Mouse (Mus musculus): ENCODE measurements at regions not wholly inside any gene's neighbourhood (a gene's known extent, or its start where the extent isn't known, plus 50 kb on each side); places are given as distances from the start of the nearest gene placed in this dataset.

GRCm38 (mm10) chr1:105082823-105083550 is 273.5 kb downstream of the Rnf152 start:
- no peak for ATAC-seq (replicated peaks; ENCODE audit: low read depth, poor library complexity, severe bottlenecking)

GRCm38 (mm10) chr1:105081942-105082341 is 274.6 kb downstream of the Rnf152 start:
- no peak for ATAC-seq (replicated peaks; ENCODE audit: low read depth, poor library complexity, severe bottlenecking)

- ATAC-seq (replicated peaks; ENCODE audit: low read depth, poor library complexity, severe bottlenecking), result no peak
Measured at GRCm38 (mm10) chr1:105079437-105079836, 277.1 kb downstream of the Rnf152 start.

GRCm38 (mm10) chr1:105075728-105076127 is 280.8 kb downstream of the Rnf152 start:
- ATAC-seq (replicated peaks; ENCODE audit: low read depth, poor library complexity, severe bottlenecking), result no peak

GRCm38 (mm10) chr1:105074326-105074725 is 282.2 kb downstream of the Rnf152 start:
- ATAC-seq (replicated peaks; ENCODE audit: low read depth, poor library complexity, severe bottlenecking), result no peak

- ATAC-seq (replicated peaks; ENCODE audit: low read depth, poor library complexity, severe bottlenecking), result no peak
Measured at GRCm38 (mm10) chr1:105070661-105071455, 285.7 kb downstream of the Rnf152 start.

GRCm38 (mm10) chr1:105067902-105068301 is 288.6 kb downstream of the Rnf152 start:
- ATAC-seq (replicated peaks; ENCODE audit: low read depth, poor library complexity, severe bottlenecking), result no peak

GRCm38 (mm10) chr1:105067049-105067795 is 289.3 kb downstream of the Rnf152 start:
- no peak for ATAC-seq (replicated peaks; ENCODE audit: low read depth, poor library complexity, severe bottlenecking)

GRCm38 (mm10) chr1:105050584-105051363 is 282.4 kb downstream of the Cdh20 start:
- no peak for ATAC-seq (replicated peaks; ENCODE audit: low read depth, poor library complexity, severe bottlenecking)

All from common myeloid progenitor, adult 5-6 weeks (primary cell).